Mouse (Mus musculus): ENCODE measurements around the gene Atp4b. TPM values are rescaled to one million over a fixed set of nuclear protein-coding genes. Genes with fewer than 3 reads are reported as not detected.
A peak's percentile ranks its signal among the peaks of the same experiment; 100 is the strongest.

Atp4b gene
- polyA plus RNA-seq, 1 experiment = not detected

DNA sequence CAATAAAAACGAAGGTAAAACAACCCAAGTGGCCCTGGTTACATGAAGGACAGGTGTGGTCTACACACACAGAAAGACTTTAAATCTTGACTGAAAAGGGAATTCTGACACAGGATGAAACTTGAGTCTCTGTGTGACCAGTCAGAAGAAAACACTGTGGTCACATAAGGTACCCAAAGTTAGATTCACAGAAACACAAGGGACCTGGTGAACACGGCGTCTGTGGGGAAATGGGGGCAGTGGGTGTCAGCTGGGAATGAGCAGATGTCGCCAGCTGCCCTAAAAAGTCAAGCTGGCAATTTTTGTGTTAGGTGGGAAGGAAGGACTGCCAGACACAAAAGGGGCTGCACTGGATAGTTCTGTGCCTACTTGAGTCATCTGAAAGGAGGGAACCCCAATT is 13.6 kb downstream of the Atp4b start:
- Histone ChIP-seq H3K27me3 (ENCODE audit: control insufficient read depth, insufficient read depth, insufficient read length) (no peaks in the 10 kb centered on the region), H3K79me3 (ENCODE audit: low read depth) (peaks cover 1% of the 10 kb centered on the region), H3ac (ENCODE audit: control insufficient read depth, insufficient read length, low read depth) (no peak overlapping the region), H3K79me2 (ENCODE audit: control insufficient read depth, insufficient read depth) (no peaks in the 10 kb centered on the region), H3K4me3 (ENCODE audit: insufficient read depth, poor library complexity, severe bottlenecking) (no peak overlapping the region), H3K36me3 (ENCODE audit: control insufficient read depth, insufficient read depth) (peaks cover 31% of the 10 kb centered on the region)
- TF ChIP-seq MYOD1 (IDR thresholded peaks at IDR 0.05; ENCODE audit: control insufficient read depth, insufficient read length, low read depth) (no peak), USF1 (IDR thresholded peaks at IDR 0.05; ENCODE audit: low read depth) (no peak), FOSL1 (IDR thresholded peaks at IDR 0.05; ENCODE audit: insufficient read depth, low read length, poor library complexity, severe bottlenecking) (no peak), CEBPB (IDR thresholded peaks at IDR 0.05; ENCODE audit: low read depth) (no peak)

- Histone ChIP-seq H3K4me3 (ENCODE audit: insufficient read depth, poor library complexity, severe bottlenecking) (no peak overlapping the region), H3K27me3 (ENCODE audit: control insufficient read depth, insufficient read depth, insufficient read length) (no peaks in the 10 kb centered on the region), H3K79me3 (ENCODE audit: low read depth) (peaks cover 1% of the 10 kb centered on the region), H3K36me3 (ENCODE audit: control insufficient read depth, insufficient read depth) (peaks cover 34% of the 10 kb centered on the region), H3ac (ENCODE audit: control insufficient read depth, insufficient read length, low read depth) (no peak overlapping the region), H3K79me2 (ENCODE audit: control insufficient read depth, insufficient read depth) (no peaks in the 10 kb centered on the region)
- TF ChIP-seq MYOD1 (IDR thresholded peaks at IDR 0.05; ENCODE audit: control insufficient read depth, insufficient read length, low read depth) (peak; percentile 22), MYOG (IDR thresholded peaks at IDR 0.05; ENCODE audit: control insufficient read depth, extremely low read depth, insufficient read length) (no peak), CEBPB (IDR thresholded peaks at IDR 0.05; ENCODE audit: low read depth) (peak; percentile 61), CTCF (IDR thresholded peaks at IDR 0.05; ENCODE audit: control insufficient read depth, insufficient read depth, insufficient read length) (no peak), FOSL1 (IDR thresholded peaks at IDR 0.05; ENCODE audit: insufficient read depth, low read length, poor library complexity, severe bottlenecking) (no peak), USF1 (IDR thresholded peaks at IDR 0.05; ENCODE audit: low read depth) (no peak), MAX (IDR thresholded peaks at IDR 0.05) (no peak)
These were observed 14.1 kb downstream of the Atp4b start for GRCm38 (mm10) chr8:13382536-13382935.

GRCm38 (mm10) chr8:13381630-13382029 is 15.0 kb downstream of the Atp4b start:
- Histone ChIP-seq H3K36me3 (ENCODE audit: control insufficient read depth, insufficient read depth) (peaks cover 43% of the 10 kb centered on the region), H3K79me2 (ENCODE audit: control insufficient read depth, insufficient read depth) (no peaks in the 10 kb centered on the region), H3K27me3 (ENCODE audit: control insufficient read depth, insufficient read depth, insufficient read length) (no peaks in the 10 kb centered on the region), H3ac (ENCODE audit: control insufficient read depth, insufficient read length, low read depth) (no peak overlapping the region), H3K79me3 (ENCODE audit: low read depth) (peaks cover 1% of the 10 kb centered on the region), H3K4me3 (ENCODE audit: insufficient read depth, poor library complexity, severe bottlenecking) (no peak overlapping the region)
- no peak for TF ChIP-seq MAX (IDR thresholded peaks at IDR 0.05)
- TF ChIP-seq FOSL1 (IDR thresholded peaks at IDR 0.05; ENCODE audit: insufficient read depth, low read length, poor library complexity, severe bottlenecking) = no peak
- no peak for TF ChIP-seq MYOD1 (IDR thresholded peaks at IDR 0.05; ENCODE audit: control insufficient read depth, insufficient read length, low read depth)
- TF ChIP-seq USF1 (IDR thresholded peaks at IDR 0.05; ENCODE audit: low read depth) = no peak
- TF ChIP-seq CTCF (IDR thresholded peaks at IDR 0.05; ENCODE audit: control insufficient read depth, insufficient read depth, insufficient read length) = no peak
- TF ChIP-seq CEBPB (IDR thresholded peaks at IDR 0.05; ENCODE audit: low read depth) = no peak
- no peak for TF ChIP-seq MYOG (IDR thresholded peaks at IDR 0.05; ENCODE audit: control insufficient read depth, extremely low read depth, insufficient read length)

- TF ChIP-seq MAX (IDR thresholded peaks at IDR 0.05) = peak; percentile 87
- peak; percentile 76 for TF ChIP-seq FOSL1 (IDR thresholded peaks at IDR 0.05; ENCODE audit: insufficient read depth, low read length, poor library complexity, severe bottlenecking)
- TF ChIP-seq CTCF (IDR thresholded peaks at IDR 0.05; ENCODE audit: control insufficient read depth, insufficient read depth, insufficient read length) = no peak
- Histone ChIP-seq H3K36me3 (ENCODE audit: control insufficient read depth, insufficient read depth) (peaks cover 93% of the 10 kb centered on the region), H3K79me2 (ENCODE audit: control insufficient read depth, insufficient read depth) (peaks cover 37% of the 10 kb centered on the region), H3K79me3 (ENCODE audit: low read depth) (peaks cover 8% of the 10 kb centered on the region), H3K4me3 (ENCODE audit: insufficient read depth, poor library complexity, severe bottlenecking) (no peak overlapping the region), H3K27me3 (ENCODE audit: control insufficient read depth, insufficient read depth, insufficient read length) (no peaks in the 10 kb centered on the region), H3ac (ENCODE audit: control insufficient read depth, insufficient read length, low read depth) (no peak overlapping the region)
These were observed 23.4 kb downstream of the Atp4b start for GRCm38 (mm10) chr8:13373151-13373662.

- H3K79me2 ChIP-seq (ENCODE audit: control insufficient read depth, insufficient read depth) = peaks cover 100% of the 10 kb centered on the region
- H3K27me3 ChIP-seq (ENCODE audit: control insufficient read depth, insufficient read depth, insufficient read length) = no peaks in the 10 kb centered on the region
- no peak overlapping the region for H3ac ChIP-seq (ENCODE audit: control insufficient read depth, insufficient read length, low read depth)
- peaks cover 100% of the 10 kb centered on the region for H3K36me3 ChIP-seq (ENCODE audit: control insufficient read depth, insufficient read depth)
- no peak overlapping the region for H3K4me3 ChIP-seq (ENCODE audit: insufficient read depth, poor library complexity, severe bottlenecking)
- H3K79me3 ChIP-seq (ENCODE audit: low read depth) = peaks cover 90% of the 10 kb centered on the region
- no peak for TF ChIP-seq MYOG (IDR thresholded peaks at IDR 0.05; ENCODE audit: control insufficient read depth, extremely low read depth, insufficient read length)
- TF ChIP-seq CTCF (IDR thresholded peaks at IDR 0.05; ENCODE audit: control insufficient read depth, insufficient read depth, insufficient read length) = no peak
- no peak for TF ChIP-seq FOSL1 (IDR thresholded peaks at IDR 0.05; ENCODE audit: insufficient read depth, low read length, poor library complexity, severe bottlenecking)
- TF ChIP-seq MYOD1 (IDR thresholded peaks at IDR 0.05; ENCODE audit: control insufficient read depth, insufficient read length, low read depth) = no peak
- TF ChIP-seq MAX (IDR thresholded peaks at IDR 0.05) = no peak
- no peak for TF ChIP-seq USF1 (IDR thresholded peaks at IDR 0.05; ENCODE audit: low read depth)
- TF ChIP-seq CEBPB (IDR thresholded peaks at IDR 0.05; ENCODE audit: low read depth) = no peak
These were observed 34.8 kb downstream of the Atp4b start for GRCm38 (mm10) chr8:13361865-13362264.

GRCm38 (mm10) chr8:13360213-13360612 is 36.4 kb downstream of the Atp4b start:
- Histone ChIP-seq H3K79me3 (ENCODE audit: low read depth) (peaks cover 90% of the 10 kb centered on the region), H3K27me3 (ENCODE audit: control insufficient read depth, insufficient read depth, insufficient read length) (no peaks in the 10 kb centered on the region), H3ac (ENCODE audit: control insufficient read depth, insufficient read length, low read depth) (no peak overlapping the region), H3K4me3 (ENCODE audit: insufficient read depth, poor library complexity, severe bottlenecking) (no peak overlapping the region), H3K36me3 (ENCODE audit: control insufficient read depth, insufficient read depth) (peaks cover 100% of the 10 kb centered on the region), H3K79me2 (ENCODE audit: control insufficient read depth, insufficient read depth) (peaks cover 100% of the 10 kb centered on the region)
- TF ChIP-seq MAX (IDR thresholded peaks at IDR 0.05) (no peak), CEBPB (IDR thresholded peaks at IDR 0.05; ENCODE audit: low read depth) (no peak), CTCF (IDR thresholded peaks at IDR 0.05; ENCODE audit: control insufficient read depth, insufficient read depth, insufficient read length) (no peak), FOSL1 (IDR thresholded peaks at IDR 0.05; ENCODE audit: insufficient read depth, low read length, poor library complexity, severe bottlenecking) (no peak), USF1 (IDR thresholded peaks at IDR 0.05; ENCODE audit: low read depth) (no peak), MYOD1 (IDR thresholded peaks at IDR 0.05; ENCODE audit: control insufficient read depth, insufficient read length, low read depth) (no peak), MYOG (IDR thresholded peaks at IDR 0.05; ENCODE audit: control insufficient read depth, extremely low read depth, insufficient read length) (no peak)
